Mouse (Mus musculus): ENCODE results near the gene Stxbp5l. TPM values are rescaled to one million over a fixed set of nuclear protein-coding genes. Genes with fewer than 3 reads are reported as not detected.

Stxbp5l gene
- polyA plus RNA-seq (2012; rRNA removed; ENCODE audit: low replicate concordance), result 0.26 TPM in 1 of 2 replicates, not detected in the other

GRCm38 (mm10) chr16:37384821-37385344 is at the start of gene Stxbp5l:
Stxbp5l (minus strand) TSS chr16:37384962.

Other genes starting within 250 kb of the Stxbp5l start
- 3.6 and 6.5 TPM in 2 replicates for gene Gtf2e1, start 154.8 kb upstream of the Stxbp5l start, polyA plus RNA-seq (2012; rRNA removed; ENCODE audit: low replicate concordance)
- 1.1 and 3.2 TPM in 2 replicates for gene Rabl3, start 154.9 kb upstream of the Stxbp5l start, polyA plus RNA-seq (2012; rRNA removed; ENCODE audit: low replicate concordance)
- 0.27 and 1.4 TPM in 2 replicates for gene Hgd, start 195.2 kb upstream of the Stxbp5l start, polyA plus RNA-seq (2012; rRNA removed; ENCODE audit: low replicate concordance)